Mouse (Mus musculus): Measurements from ENCODE around the gene Gm6899.

The Gm6899 gene

DNA sequence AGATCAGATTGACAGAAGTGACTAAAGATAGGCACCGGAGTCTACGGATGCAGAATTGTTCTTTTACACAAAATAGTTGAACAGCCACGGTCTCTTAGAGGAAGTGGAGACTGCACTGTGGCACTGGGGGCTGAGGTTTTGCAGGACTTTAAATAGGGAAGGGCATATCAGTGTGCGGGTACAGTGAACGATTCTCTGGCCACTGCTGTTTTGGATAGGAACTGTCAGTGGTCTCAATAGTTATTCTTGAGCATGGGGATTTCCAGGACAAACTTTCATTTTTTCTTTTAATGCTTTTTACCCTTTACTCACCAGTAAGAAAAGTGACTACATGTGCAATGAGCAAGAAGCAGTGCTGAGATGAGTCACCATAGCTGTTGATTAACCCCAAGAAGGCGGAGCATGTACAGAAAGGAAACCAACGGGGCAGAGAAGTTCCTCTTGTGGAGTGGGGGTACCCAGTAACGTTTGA is 47.3 kb downstream of the Gm6899 start:
- no peak for ATAC-seq (ENCODE audit: insufficient number of reproducible peaks, low FRiP score, low TSS enrichment)

DNA sequence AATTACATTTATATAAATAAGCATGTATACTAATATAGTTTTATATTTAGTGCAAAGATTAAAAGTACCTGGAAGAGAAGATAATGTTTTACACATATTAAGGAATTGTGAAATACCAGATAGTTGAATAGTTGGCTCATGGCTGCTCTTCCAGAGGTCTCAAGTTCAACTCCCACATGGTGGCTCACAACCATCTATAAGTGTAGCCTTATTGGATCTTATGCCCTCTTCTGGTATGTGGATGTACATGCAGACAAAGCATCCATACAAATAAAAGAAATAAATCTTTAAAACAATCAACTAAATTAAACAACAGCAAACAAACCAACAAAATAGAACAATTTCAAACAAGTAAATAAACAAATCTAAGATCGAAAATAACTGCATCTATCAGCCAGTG is 49.1 kb downstream of the Gm6899 start:
- no peak for ATAC-seq (ENCODE audit: insufficient number of reproducible peaks, low FRiP score, low TSS enrichment)

Data from cerebellum, adult (tissue).